Mouse (Mus musculus) brain, embryonic 14.5 days (tissue): ENCODE data around the gene Baz2b. TPM values are rescaled to one million over a fixed set of nuclear protein-coding genes. Genes with fewer than 3 reads are reported as not detected.
"Not testable (repeated sequence)": the region's sequence is repeated elsewhere in the genome, so short reads cannot be mapped to it uniquely, and the experiment has no call there.

Experiments
- DNase-seq: peaks from one replicate; pipeline ENCODE4 v3.0.0-alpha.2; 2011; ENCODE audit warnings: low read depth
- CTCF ChIP-seq: fragments of 200-500 bp; IDR thresholded peaks from 2 replicates; pipeline ENCODE4 v1.5.1; 2012; ENCODE audit warnings: inconsistent platforms, mild to moderate bottlenecking, moderate library complexity, borderline replicate concordance; ENCODE audit not compliant: insufficient read depth, insufficient read length; ENCODE audit errors: extremely low read depth
- POLR2A ChIP-seq: fragments of 200-500 bp; IDR thresholded peaks from 2 replicates; pipeline ENCODE4 v1.6.1; 2012; ENCODE audit warnings: mild to moderate bottlenecking, inconsistent platforms, borderline replicate concordance; ENCODE audit not compliant: poor library complexity, insufficient read depth, insufficient read length, severe bottlenecking; ENCODE audit errors: extremely low read depth
- polyA plus RNA-seq: library from polyadenylated mRNA; depleted of rRNA; stranded (reverse); fragments of >200 nt; gene quantifications from 2 replicates; pipeline ENCODE4 v1.2.3, GENCODE M21; 2012

Gene Baz2b
- polyA plus RNA-seq, 1 experiment: 73.4 TPM

DNA sequence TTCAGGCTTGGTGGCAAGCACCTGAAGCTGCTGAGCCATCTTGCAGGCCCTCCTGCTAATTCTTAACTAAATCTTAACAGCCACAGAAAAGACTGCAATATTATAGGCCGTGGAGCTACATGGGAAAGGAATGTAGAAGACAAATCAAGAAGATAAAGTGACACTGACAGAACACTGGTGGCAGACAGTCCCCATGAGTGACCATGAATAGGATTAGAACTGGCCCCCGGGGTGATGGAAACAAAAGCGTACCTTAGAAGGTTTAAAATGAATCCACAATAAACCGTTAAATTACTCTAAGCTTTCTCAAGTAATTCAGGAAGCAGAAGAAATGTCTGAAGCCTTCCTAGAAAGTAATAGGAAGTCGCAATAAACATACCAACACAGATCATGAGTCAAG is 61.0 kb downstream of the Baz2b start:
- no peak for TF ChIP-seq CTCF
- TF ChIP-seq POLR2A: no peak
- no peak for DNase-seq

DNA sequence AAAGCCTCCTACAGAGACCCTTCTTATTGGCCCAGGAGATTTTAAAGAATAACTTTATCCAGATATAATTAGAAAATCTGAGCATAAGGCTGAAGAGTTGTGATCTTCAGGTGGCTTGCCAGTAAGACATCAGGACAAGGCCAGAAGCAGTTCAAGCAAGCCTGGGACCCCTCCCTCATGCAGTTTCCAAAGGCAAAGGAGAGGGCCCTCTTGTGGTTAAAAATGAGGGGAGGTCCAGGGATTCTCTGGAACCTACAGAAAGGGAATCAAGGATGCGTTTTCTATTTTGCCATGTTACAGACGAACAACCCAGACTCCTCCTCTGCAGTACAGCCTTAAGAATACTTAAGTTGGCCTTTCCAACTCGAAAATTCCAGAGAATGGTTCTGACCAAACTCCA is 62.2 kb downstream of the Baz2b start:
- TF ChIP-seq CTCF (peak; percentile 37; the same call in 1 of the 2 replicates), POLR2A (no peak)
- DNase-seq: peak; percentile 28

DNA sequence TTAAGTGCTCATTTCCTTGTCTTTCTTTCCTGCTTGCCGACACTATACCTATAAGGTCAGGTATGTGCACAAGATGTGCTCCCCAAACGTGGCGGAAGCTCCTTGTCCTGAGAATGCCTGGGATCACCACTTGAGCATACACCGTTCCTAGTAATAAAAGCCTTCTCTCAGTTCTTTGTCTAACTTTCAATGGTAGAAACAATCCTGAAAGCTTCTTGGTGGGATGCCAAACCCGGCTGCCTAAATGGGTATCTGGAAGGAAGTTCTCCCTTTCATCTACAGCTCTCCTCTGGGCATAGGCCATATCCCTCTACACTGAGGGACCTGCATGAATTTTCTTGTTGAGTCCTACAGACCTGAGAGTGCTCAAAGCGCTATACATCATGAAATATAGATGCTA is 63.9 kb downstream of the Baz2b start:
- TF ChIP-seq CTCF: no peak
- no peak for TF ChIP-seq POLR2A
- peak; percentile 88 for DNase-seq

DNA sequence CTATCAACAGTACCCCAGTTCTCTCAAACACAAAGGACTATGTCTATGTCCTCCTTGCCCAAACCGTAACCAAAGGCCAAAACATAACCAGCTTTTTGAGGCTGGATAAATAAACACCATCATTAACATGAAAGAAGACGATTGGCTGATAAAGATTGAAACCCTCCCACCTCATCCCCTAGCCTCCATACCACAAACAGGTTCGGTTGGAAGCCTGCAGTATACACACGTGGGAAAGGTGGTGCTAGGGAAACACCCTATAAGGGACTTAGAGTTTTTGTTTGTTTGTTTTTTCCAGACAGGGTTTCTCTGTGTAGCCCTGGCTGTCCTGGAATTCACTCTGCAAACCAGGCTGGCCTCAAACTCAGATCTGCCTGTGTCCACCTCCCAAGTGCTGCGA is 66.3 kb downstream of the Baz2b start:
- DNase-seq: no peak
- no peak for TF ChIP-seq CTCF
- no peak for TF ChIP-seq POLR2A

DNA sequence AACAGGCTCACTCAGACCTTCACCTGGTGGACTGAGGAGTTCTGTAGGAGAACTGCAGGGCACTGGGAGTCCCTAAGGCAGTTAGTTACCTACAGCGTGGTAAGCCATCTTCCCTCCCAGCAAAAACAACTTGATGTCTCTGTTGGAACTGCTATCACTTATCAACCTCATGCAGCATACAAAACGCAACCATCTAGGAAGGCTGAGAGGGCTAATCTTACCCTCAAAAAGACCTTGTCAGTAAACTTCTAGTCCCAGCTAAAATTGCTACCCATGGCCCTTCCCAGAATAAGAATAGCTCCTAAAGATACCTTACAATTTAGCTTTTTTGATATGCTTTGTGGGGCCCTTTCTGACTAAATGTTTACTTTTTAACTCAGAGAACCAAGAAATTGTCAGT is 67.4 kb downstream of the Baz2b start:
- TF ChIP-seq POLR2A (no peak), CTCF (no peak)
- DNase-seq: no peak

DNA sequence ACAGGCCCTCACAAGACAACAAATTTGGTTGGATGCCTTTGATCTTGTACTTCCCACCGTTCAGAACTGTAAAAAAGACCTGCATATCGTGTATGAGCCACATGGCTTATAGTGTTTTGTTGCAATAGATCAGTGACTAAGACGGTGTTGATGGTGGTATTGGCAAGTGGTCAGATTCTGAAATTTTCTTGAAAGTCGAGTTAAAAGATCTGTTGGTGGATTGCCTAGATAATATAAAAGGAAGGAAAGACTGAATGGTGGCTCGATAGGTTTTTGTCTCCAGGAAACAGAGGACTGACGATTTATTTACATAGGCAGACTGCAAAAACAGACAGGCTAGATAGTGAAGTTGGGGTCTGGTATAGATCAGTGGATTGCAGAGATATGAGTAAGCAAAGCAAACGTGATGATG is 70.9 kb downstream of the Baz2b start:
- DNase-seq: no peak
- TF ChIP-seq POLR2A (no peak), CTCF (no peak)

DNA sequence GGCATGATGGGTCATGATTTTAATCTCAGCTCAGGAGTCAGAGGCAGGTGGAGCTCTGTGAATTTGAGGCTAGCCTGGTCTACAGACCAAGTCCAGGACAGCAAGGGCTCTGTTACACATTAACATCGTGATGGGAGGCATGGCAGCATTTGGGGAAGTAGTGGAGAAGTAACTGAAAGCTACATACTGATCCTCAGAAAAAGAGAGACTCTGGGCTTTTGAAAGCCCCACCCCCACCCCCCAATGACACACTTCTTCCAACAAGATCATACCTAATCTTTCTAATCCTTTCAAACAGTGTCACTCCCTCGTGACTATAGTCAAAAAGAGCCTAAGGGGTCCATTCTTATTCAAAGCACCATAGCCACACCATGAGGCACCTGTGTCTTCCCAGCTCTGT is 73.8 kb downstream of the Baz2b start:
- DNase-seq: no peak
- TF ChIP-seq POLR2A (no peak), CTCF (no peak)

DNA sequence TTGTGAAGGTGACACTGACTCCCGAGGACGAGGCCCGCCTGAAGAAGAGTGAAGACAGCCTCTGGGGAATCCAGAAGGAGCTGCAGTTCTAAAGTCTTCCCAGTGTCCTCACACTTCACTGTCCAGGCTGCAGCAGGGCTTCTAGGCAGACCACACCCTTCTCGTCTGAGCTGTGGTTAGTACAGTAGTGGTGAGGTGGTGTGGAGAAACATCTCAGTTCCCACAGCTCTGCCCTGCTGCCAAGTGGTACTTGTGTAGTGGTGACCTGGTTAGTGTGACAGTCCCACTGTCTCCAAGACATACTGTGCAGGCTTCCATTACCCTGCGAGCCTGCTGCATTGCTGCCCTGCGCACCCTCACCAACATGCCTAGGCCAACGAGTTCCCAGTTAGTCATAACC is 74.7 kb downstream of the Baz2b start:
- DNase-seq: not testable (repeated sequence)

DNA sequence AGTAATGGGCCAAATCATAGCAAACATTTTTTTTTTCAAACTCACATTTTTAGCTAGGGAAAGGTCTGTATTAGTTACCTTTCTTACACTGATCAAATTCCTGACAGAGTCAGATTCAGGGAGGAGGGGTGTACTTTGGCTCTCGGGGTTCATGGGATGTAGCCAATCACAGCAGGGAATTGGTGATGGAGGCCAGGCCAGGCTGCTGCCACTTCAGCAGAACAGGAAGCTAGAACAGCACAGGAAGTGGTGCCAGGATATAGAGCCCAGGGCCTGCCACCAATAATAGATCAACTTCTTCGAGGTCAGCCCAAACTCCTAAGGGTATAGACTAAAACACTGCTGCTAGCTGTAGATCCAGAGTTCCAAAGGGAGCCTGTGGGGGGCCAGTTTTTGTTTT is 76.6 kb downstream of the Baz2b start:
- TF ChIP-seq POLR2A: no peak
- no peak for TF ChIP-seq CTCF
- DNase-seq: no peak

DNA sequence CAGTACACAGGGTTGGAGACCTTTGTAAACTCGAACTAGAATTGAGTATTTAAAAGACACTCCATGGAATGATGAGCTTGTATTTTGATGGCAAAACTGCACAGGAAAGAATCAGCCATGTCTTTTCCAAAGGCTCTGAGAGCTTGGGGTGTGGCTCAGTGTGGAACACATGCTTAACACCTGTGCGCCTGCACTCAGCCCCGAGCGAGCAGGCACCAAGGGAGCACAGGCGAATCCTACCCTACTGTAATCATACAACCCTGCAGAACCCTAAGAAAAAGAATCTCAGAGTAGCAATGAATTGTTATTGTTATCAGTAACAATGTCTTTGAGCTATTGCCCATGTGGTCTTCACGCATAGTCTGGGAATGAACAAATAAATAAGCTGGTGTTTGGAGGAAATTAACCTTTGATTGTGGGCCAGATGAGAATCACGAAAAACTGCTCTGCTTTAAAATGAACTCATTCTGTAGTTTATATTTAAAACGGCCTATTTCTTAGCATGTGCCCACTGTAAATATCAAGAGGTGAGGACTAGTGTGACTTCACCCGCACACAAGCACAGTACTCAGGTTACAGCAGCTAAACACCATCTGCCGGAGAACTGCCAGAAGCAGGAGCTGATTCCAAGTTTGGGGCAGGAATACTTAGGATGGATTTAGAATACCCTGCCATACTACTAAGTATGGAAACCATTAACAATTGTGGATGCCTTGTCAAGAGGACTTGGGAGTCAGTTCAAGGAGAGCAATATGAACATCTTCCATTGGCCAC is 77.2 kb downstream of the Baz2b start:
- DNase-seq: peak; percentile 44
- no peak for TF ChIP-seq CTCF
- no peak for TF ChIP-seq POLR2A

DNA sequence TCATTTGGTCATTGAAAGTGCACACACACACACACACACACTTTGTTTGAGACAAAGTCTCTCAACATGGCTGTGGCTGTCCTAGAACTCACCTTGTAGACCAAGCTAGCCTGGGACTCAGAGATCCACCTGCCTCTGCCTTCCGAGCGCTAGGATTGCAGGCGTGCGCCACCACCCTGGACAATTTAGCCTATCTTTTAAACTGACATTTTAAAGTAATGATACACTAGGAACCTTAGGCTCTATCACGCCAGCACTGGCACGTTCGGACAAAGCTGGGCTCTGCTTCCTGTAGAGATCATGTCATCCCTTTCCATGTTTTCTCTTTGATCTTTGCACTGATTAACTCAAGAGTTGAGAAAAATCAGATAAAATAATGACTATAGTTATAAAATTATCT is 81.0 kb downstream of the Baz2b start:
- TF ChIP-seq CTCF (no peak), POLR2A (no peak)
- no peak for DNase-seq

DNA sequence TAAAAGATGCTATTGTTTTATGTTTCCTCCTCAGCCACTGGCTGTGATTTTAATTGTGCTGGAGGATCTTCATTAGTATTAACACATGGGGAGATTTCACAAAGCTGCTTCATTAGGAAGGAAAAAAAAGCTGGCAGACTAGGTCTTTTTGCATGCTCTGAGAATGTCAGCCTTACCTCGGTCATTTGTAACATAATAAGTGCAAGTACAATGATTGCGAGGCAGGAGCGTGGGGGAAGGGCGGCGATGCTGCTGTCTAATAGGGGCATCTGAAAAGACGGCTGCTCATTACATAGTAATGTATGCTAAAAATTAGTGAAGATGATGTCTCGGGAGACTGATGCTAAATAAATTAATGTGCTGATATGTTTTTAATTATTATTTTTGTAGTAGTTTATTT is 82.8 kb downstream of the Baz2b start:
- peak; percentile 95 for DNase-seq
- TF ChIP-seq POLR2A (no peak), CTCF (no peak)
